ENCODE assay signal across 21 mouse cellular contexts in the genomic region with DNA sequence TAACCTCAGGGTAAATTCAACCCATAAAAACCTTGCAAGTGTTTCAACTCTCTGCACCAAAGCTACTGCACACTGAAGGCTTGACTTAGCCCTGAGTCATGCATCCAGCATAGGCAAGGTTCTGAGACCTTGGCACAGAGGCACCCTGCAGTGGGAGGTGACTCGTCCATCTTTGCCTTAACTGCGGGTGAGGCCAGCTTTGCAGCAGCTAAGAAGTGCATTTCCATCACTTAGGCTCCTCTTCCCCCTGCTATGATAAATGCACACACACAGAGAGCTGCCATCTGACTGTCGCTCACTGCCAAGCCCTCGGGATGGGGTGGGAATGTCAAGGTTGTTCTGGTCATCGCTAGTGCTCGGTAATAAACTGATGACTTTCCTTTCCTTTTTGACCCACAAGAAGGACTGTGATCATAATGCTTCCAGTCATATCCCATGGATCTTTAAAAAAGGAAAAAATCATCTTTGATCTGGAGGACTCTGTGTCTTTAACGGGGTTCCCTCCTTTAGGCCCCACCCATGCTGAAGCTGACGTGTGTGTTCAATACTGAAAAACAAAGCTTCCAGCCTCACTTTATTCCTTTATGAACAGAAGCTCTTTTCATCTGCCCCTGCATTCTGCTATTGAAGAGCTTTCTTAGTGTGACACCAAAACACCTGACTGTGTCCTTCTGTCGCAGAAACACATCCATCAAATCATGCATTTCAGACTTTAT. TPM values are rescaled to one million over a fixed set of nuclear protein-coding genes. Genes with fewer than 3 reads are reported as not detected.
DNase-seq lines count a peak whose midpoint lies in the region; ATAC-seq lines count a peak whose summit lies in the region.
"Had no signal": no experiment of that assay in that cellular context is flagged by ENCODE, and none has a peak within 500 bp of the region (broad histone marks: within the 10 kb centered on the region; RNA-seq: fewer than 3 reads in every experiment).

No protein-coding gene starts in this region.

- H3K36me3 ChIP-seq in hindbrain, embryonic 11.5 days (ENCODE audit: control insufficient read depth, insufficient read depth, low read length), result no peaks in the 10 kb centered on the region
- no peaks in the 10 kb centered on the region for H3K36me3 ChIP-seq in hindbrain, embryonic 10.5 days
- H3K36me3 ChIP-seq: embryonic facial prominence, embryonic 12.5 days; G1E; limb, embryonic 15.5 days had no signal

- H3K4me3 ChIP-seq in hindbrain, embryonic 11.5 days (ENCODE audit: low read depth, low read length), result no peak overlapping the region
- no peak overlapping the region for H3K4me3 ChIP-seq in hindbrain, embryonic 10.5 days
- H3K4me3 ChIP-seq: embryonic facial prominence, embryonic 12.5 days; limb, embryonic 15.5 days; megakaryocyte, embryonic 14.5 days; myocyte had no signal

- H3K27ac ChIP-seq in hindbrain, embryonic 11.5 days (ENCODE audit: low read depth, low read length), result no peak overlapping the region
- H3K27ac ChIP-seq in hindbrain, embryonic 10.5 days, result no peak overlapping the region
- H3K27ac ChIP-seq: embryonic facial prominence, embryonic 12.5 days; kidney, postnatal 0 days; limb, embryonic 15.5 days had no signal

- no peak for DNase-seq in hindbrain, embryonic 11.5 days (ENCODE audit: low spot score)
- no peak for DNase-seq in hindbrain, embryonic 10.5 days (ENCODE audit: low spot score)
- peak; percentile 24 for DNase-seq in retina, postnatal 1 day
- DNase-seq in retina, embryonic 14.5 days (ENCODE audit: low spot score), result no peak
- peak; percentile 60 for DNase-seq in cerebellum, adult 9-10 months
- DNase-seq in spleen, adult 12 weeks (ENCODE audit: low spot score), result no peak
- no peak for DNase-seq in testis, postnatal 14 days (ENCODE audit: low spot score)
- DNase-seq in left cerebral cortex, adult 18-20 months (ENCODE audit: low spot score in 2 of 2), result no peak
- DNase-seq: gastrocnemius, postnatal 14 days; layer of hippocampus, postnatal 36 days; lung, embryonic 14.5 days had no signal

- H3K9me3 ChIP-seq in hindbrain, embryonic 11.5 days (ENCODE audit: control insufficient read depth, low read length), result no peaks in the 10 kb centered on the region
- no peaks in the 10 kb centered on the region for H3K9me3 ChIP-seq in hindbrain, embryonic 10.5 days
- H3K9me3 ChIP-seq: embryonic facial prominence, embryonic 12.5 days; G1E; limb, embryonic 15.5 days; megakaryocyte, embryonic 14.5 days had no signal

- no peaks in the 10 kb centered on the region for H3K27me3 ChIP-seq in hindbrain, embryonic 11.5 days (ENCODE audit: control insufficient read depth, insufficient read depth, low read length)
- no peaks in the 10 kb centered on the region for H3K27me3 ChIP-seq in hindbrain, embryonic 10.5 days (ENCODE audit: insufficient read depth, poor library complexity, severe bottlenecking)
- H3K27me3 ChIP-seq: embryonic facial prominence, embryonic 12.5 days; limb, embryonic 15.5 days had no signal

- no peak overlapping the region for H3K4me2 ChIP-seq in hindbrain, embryonic 11.5 days (replicated peaks; ENCODE audit: low read depth, low read length)
- H3K4me2 ChIP-seq: embryonic facial prominence, embryonic 12.5 days; limb, embryonic 15.5 days; lung, embryonic 14.5 days had no signal

- peak; percentile 38; the same call in 1 of the 2 replicates for ATAC-seq in hindbrain, embryonic 11.5 days (ENCODE audit: low FRiP score)
- ATAC-seq: activated CD4-positive, CD25-positive, alpha-beta regulatory T cell, adult 4 months had no signal

- no peak overlapping the region for H3K9ac ChIP-seq in hindbrain, embryonic 11.5 days (ENCODE audit: low read depth, low read length)
- H3K9ac ChIP-seq: embryonic facial prominence, embryonic 12.5 days; limb, embryonic 15.5 days; lung, embryonic 14.5 days had no signal

- no peaks in the 10 kb centered on the region for H3K4me1 ChIP-seq in hindbrain, embryonic 11.5 days (replicated peaks; ENCODE audit: control insufficient read depth, insufficient read depth, low read length)
- peaks cover 8% of the 10 kb centered on the region for H3K4me1 ChIP-seq in hindbrain, embryonic 10.5 days (replicated peaks)
- H3K4me1 ChIP-seq: embryonic facial prominence, embryonic 12.5 days; limb, embryonic 15.5 days; megakaryocyte, embryonic 14.5 days had no signal

- 72% methylated on average over 9 of the region's 9 CpGs for WGBS in hindbrain, embryonic 11.5 days
- 77% methylated on average over 9 of the region's 9 CpGs for WGBS in hindbrain, embryonic 10.5 days

RNA-seq across cellular contexts. Expression of gene Tmprss7, which starts 2.1 kb away (rescaled TPM):
- 0.43 and 0.99 TPM in 2 replicates for polyA plus RNA-seq in hindbrain, embryonic 11.5 days (2014; fragmentation: Nextera tagmentation; extraction: Ambion mirVana)
- 0.29 and 0.31 TPM in 2 replicates for polyA plus RNA-seq in hindbrain, embryonic 10.5 days (2016; fragmentation: Nextera tagmentation; extraction: Ambion mirVana)
- total RNA-seq in left cerebral cortex, adult 18-20 months (2021), result 1 to 10 TPM; 1.5 to 2.7 TPM
- total RNA-seq: gastrocnemius, postnatal 14 days had no signal
- polyA plus RNA-seq: activated CD4-positive, CD25-positive, alpha-beta regulatory T cell, adult 4 months; C2C12; G1E; heart, embryonic 14.5 days; myocyte had no signal

RNA-seq across cellular contexts. Expression of gene Tagln3, which starts 28.8 kb away (rescaled TPM):
- polyA plus RNA-seq in hindbrain, embryonic 11.5 days (2014; fragmentation: Nextera tagmentation; extraction: Ambion mirVana), result 410 and 447 TPM in 2 replicates
- 193 and 362 TPM in 2 replicates for polyA plus RNA-seq in hindbrain, embryonic 10.5 days (2016; fragmentation: Nextera tagmentation; extraction: Ambion mirVana)
- 100 to 1,000 TPM; 320 to 341 TPM for total RNA-seq in left cerebral cortex, adult 18-20 months (2021)
- total RNA-seq: G1E had no signal
- polyA plus RNA-seq: activated CD4-positive, CD25-positive, alpha-beta regulatory T cell, adult 4 months; G1E had no signal

RNA-seq across cellular contexts. Expression of gene BC016579, which starts 41.7 kb away (rescaled TPM):
- polyA plus RNA-seq in hindbrain, embryonic 11.5 days (2014; fragmentation: Nextera tagmentation; extraction: Ambion mirVana), result 0.15 and 0.28 TPM in 2 replicates
- not detected in 2 replicates for polyA plus RNA-seq in hindbrain, embryonic 10.5 days (2016; fragmentation: Nextera tagmentation; extraction: Ambion mirVana)
- total RNA-seq in left cerebral cortex, adult 18-20 months (2021), result under 1 TPM in 1 of 2 experiments, not detected in 1; 0.26 TPM
- total RNA-seq: gastrocnemius, postnatal 14 days had no signal
- polyA plus RNA-seq: activated CD4-positive, CD25-positive, alpha-beta regulatory T cell, adult 4 months; C2C12; embryonic facial prominence, embryonic 12.5 days; forebrain, embryonic 11.5 days; G1E; heart, embryonic 14.5 days; myocyte had no signal

RNA-seq across cellular contexts. Expression of gene Abhd10, which starts 47.2 kb away (rescaled TPM):
- polyA plus RNA-seq in hindbrain, embryonic 11.5 days (2014; fragmentation: Nextera tagmentation; extraction: Ambion mirVana), result 44.5 and 46.2 TPM in 2 replicates
- polyA plus RNA-seq in hindbrain, embryonic 10.5 days (2016; fragmentation: Nextera tagmentation; extraction: Ambion mirVana), result 42.2 and 46.3 TPM in 2 replicates
- total RNA-seq in left cerebral cortex, adult 18-20 months (2021), result 10 to 100 TPM; 23.3 to 27.8 TPM

Comparison
In these comparisons a context has a peak if more than half of its experiments do, and no peak if none do; other contexts are left out.
1. DNase-seq: peak in retina, postnatal 1 day (single experiment) and cerebellum, adult 9-10 months (single experiment); none in hindbrain, embryonic 11.5 days (single experiment), hindbrain, embryonic 10.5 days (single experiment), retina, embryonic 14.5 days (single experiment), spleen, adult 12 weeks (single experiment), testis, postnatal 14 days (single experiment) and left cerebral cortex, adult 18-20 months (0 of 2).